Mouse (Mus musculus) embryonic fibroblast, embryonic 13.5 days (primary cell): ENCODE data around the gene Gsk3b.

Experiments
- CTCF ChIP-seq: IDR thresholded peaks from 2 replicates; pipeline ENCODE4 v1.5.1; 2011; ENCODE audit warnings: mild to moderate bottlenecking, control low read depth, low read length, moderate library complexity, borderline replicate concordance; ENCODE audit not compliant: insufficient read depth
- POLR2A ChIP-seq: IDR thresholded peaks from 2 replicates; pipeline ENCODE4 v1.6.1; 2011; ENCODE audit warnings: low read depth, mild to moderate bottlenecking, control low read depth, low read length, moderate library complexity

DNA sequence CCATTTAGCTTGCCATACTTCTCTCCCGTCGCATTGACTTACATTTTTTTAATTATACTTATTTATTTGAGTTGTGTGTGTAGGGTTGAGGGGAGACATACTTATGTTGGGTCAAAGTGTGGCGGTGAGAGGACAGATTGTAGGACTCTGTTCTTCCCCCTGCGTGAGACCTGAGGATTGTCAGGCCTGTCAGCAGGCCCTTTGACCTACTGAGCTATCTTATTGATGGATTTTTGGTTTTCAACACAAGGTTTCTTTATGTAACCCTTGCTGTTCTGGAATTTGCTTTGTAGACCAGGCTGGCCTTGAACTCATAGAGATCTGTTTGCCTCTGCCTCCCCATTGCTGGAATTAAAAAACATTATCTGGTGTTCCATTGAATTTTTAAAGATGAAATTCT, 56.1 kb downstream of the Gsk3b start:
- TF ChIP-seq POLR2A = no peak
- TF ChIP-seq CTCF = no peak
